Mouse (Mus musculus): ENCODE results near the gene Mia.

Gene Mia

DNA sequence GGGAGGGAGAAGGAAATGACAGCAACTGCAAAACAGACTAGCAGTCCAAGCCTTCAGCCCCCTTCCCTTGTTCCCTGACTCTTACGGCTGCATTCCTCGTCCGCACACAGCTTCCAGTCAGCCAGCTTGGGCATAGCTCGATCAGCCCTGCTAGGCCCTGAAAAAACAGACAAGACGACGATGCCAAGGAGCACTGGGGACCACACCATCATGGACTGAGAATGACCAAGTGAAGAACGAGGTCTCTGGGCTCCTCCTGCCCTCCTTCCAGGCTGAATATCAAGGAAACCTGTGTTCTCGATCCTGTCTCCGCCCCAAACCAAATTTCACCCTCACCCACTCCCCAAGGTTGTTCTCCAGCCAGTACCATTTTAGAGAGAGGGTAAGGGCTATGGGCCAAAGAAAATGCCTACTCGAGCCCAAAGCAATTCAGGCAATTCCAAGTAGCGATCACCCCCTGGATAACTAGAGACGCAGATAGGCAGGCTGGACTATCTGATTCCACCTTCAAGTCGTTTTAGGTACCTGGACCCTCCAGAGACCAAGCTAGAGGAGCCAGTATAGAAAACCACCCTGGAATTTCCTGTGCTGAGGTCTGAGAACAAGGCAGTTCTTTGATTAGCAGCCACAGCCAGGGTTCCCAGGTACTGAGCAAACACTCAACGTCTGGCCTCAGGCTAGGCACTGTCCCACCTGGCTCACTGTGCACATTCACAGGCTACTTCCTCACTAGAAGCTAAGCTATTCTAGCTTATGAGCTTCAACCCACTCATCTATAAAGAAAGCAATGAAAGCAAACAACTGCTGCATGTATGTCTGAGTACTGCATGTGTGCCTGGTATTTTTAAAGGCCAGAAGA is at the start of gene Mia, which contains the start of gene Gm21983:
Gene Mia (minus strand): TSS at position 321 of the 859 bp plus-strand sequence.
Gene Gm21983 (minus strand): TSS at position 250 of the 859 bp plus-strand sequence.
- no peak for DNase-seq

DNA sequence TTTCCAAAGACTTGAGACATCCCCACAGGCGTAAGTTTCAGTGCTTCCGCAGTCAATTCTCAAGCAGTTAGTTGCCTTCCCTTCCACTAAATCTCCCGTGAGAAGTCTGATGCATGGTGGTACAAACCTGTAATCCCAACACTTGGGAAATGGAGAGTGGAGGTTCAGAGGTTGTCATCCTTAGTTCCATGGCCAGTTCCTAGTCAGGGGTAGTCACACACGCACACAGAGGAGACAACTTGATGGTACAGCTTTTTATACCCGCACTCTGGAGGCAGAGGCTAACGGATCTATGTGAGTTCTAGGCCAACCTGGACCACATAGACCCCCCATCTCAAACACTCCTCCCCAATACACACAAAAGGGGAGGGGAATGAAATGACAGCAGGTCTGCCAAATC is 47.9 kb upstream of the Mia start:
- no peak for DNase-seq

DNA sequence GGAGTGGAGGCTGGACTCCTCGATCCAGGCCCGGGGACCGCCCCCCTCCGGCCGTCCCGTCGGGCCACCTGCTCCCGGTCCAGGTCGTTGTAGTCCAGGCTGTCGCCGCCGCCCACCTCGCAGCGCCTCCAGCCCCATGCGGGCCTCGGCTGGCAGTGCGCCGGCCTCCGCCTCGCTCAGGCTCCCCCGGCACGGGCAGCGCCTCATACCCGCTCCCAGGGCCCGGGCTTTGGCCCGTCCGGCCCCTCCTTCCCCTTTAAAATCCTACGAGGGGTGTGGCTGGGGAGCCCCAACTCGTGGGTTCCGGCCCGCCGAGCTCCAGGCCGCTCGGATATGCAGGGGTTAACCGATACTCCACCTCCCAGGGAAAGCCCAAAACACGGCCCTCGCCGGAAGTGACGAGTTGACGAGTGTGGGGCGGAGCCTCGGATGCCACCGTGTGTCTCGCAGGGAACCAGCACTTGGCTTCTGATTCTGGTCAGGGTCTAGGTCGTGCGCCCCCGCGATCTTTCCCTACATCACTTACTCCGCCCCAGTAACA is 47.4 kb upstream of the Mia start, which contains the start of gene Itpkc:
Gene Itpkc (minus strand): TSS at position 381 of the 541 bp plus-strand sequence.
- DNase-seq: peak; percentile 94

DNA sequence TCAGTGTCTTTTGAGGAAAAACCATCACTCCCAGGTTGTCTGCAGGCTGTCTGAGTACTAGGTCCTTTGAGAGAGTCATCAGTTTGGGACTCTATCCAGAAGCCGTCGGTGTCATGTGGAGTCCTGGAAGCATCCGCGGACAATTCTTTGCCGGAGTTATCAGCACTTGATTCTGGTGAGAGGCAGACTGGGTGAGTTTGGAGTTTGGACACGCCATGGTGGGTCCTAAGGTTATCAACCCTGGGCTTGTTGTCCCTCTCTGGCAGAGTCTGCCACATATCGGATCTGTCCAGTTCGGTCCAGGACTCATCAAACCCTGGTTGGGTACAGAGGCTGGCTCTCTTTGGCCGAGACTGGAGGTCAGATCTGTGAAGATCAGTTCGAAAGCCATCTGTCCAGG is 46.7 kb upstream of the Mia start:
- DNase-seq: no peak

DNA sequence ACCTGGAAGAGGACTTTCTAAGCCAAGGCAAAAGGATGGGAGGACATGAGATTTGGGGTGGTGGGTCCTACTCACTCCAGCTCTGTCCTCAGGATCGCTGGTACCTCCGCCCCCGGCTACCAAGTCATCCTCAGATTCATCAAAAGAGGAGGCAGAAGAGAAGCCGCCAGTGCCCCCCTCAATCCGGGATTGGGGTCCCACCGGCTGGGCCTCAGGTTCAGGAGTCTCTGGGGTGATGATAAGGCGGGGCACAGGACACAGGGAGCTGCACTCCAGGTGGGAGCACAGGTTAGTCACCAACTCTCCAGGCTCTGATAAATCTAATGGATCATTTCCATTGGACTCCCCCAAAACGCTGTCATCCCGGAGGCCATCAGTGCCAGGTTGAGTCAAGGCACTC is 46.3 kb upstream of the Mia start:
- DNase-seq: no peak

DNA sequence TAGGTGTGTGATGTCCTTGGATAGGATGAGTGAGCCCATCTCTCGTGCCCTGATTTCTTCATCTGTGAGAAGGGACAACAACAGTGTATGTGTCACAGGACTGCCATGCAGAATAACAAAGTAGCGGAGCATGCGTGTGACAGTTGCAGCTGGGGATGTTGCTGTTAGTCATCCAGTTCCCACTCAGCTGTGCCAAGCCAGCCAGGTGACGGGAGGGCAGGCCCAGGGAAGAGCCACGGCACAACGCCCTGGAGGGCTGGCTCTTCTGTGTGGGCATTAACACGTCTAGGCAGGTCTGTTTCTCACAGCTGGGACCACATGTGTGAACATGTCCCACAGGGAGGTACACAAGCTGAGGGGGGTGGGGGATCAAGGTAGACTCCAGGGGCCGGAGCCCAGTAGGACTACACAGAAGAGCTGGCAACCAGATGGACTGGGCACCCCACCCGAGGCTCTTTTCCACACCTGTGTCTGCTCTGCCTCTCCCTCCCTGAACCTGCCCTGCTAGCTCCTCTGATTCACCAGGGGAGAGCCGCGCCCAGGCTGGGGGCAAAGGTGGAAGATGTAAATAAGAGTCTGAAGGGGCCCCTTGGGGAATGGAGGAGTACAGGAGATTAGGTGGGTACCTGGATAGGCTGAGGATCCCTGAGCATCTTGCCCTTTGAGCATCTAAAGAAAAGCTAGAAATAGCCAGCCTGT is 44.1 kb upstream of the Mia start:
- no peak for DNase-seq

DNA sequence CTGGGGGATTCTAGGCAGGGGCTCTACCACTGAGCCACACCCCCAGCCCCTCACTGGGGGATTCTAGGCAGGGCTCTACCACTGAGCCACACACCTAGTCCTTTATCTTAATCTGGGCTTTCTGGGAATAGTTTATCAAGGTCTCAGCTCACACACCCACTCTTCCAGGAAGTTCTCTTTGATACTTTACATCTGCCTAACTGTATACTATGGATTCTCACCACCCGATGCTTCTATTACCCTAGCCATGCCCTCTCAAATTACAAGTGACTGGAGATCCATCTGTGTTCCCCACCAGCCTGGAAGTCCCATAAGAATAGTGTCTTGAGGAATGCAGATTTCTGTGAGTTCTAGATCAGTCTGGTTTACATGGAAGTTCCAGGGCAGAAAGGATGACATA is 41.6 kb upstream of the Mia start:
- no peak for DNase-seq

DNA sequence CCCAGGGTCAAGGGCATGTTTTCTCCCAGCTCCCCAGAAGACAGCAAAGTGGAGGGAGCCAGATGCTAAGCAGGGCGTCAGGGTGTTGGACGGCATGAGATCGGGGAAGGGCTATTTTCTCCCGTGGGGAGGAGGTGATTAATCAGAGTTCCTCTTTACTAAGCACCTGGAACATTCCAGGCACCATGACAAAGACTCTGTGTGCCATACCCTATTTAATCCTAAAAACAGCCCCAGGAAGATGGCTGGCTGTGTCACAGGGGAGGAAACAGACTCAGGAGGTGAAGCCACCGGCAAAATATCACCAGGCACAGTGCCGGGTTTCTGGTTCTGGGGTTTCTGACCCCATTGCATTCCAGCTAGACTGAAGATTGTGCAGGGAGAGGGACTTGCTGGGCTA is 41.0 kb upstream of the Mia start:
- no peak for DNase-seq

DNA sequence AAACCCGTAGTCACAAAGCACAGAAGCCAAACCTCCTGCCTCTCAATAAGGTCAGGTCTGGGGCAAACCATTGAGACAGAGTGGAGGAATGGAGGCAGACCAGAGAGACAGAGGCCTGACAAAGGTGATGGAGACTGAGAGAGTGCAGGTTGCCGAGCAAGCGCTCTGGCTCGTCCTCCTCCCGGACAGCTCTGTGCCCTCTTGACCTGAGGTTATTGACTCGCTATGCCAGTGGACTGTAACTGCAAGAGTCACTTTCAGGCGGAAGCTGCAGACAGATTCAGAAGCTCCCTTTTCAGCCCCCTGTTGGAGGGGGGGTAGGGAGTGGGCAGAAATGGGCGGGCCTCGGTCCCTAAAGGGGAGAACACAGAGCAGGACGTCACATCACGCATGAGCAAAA is 39.0 kb upstream of the Mia start:
- no peak for DNase-seq

DNA sequence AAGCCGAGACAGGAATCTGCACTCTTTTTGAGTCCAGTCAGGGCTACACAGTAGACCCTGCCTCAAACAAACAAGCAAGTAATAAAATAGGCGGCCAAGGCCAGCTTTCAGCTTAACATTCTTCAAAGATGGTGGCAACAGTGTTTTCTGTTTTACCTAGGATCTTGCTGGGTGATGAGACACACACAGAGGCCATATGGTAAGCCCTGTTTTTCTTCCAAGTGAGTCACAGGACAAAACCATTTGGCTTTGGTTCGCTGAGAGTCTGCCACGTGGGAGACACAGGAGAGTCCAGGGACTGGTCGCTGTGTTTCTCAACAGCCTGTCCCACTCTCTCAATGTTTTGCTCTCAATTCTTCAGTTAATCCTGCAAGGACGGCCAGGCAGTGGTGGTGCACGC is 37.6 kb upstream of the Mia start:
- no peak for DNase-seq

DNA sequence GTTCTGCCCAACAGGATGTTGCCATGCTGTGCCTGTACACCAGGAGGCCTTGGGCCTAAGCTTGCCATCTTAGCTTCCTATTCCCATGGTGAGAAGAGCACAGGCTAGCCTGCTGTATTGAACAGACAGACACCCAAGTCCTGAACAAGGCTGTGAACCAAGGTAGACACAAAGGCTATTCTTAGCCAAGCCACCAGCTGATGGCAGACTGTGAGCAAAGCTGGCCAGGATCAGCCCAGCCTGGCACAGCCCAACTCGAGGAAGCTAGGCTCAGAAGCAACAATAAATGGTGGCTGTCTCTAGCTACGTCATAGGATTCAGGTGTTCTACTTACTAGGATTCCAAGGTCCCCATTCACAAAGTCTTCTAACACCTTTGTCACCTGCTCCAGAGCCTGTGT is 31.7 kb upstream of the Mia start:
- no peak for DNase-seq

DNA sequence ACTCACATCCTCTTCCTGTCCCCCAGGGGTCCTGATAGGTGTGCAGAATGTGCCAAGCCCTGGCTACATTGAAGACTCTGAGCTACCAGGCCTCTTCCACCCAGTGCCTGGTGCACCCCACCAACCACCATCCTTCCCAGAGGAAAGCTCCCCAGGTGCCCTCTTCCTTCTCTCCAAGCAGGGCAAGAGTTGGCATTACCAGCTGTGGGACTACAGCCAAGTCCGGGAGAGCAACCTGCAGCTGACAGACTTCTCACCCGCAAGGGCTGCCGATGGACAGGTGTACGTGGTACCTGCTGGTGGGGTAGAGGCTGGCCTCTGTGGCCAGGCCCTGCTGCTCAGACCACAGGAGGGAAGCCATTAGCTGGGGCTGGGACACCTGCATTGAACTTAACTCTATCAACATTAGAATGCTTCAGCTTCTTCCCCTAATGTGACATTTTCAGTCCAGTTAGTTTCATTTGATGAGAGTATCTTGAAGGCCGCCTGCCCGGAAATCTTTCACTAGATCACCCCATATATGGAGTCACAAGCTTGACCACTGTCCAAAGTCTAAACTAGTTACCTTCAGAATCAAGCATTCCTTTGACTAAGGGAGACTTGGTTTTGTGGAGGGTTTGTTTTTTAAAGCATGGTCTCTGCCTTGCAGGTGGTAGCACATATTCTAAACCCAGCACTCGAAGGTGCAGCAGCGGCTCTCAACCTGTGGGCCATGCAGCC is 22.9 kb upstream of the Mia start:
- DNase-seq: no peak

DNA sequence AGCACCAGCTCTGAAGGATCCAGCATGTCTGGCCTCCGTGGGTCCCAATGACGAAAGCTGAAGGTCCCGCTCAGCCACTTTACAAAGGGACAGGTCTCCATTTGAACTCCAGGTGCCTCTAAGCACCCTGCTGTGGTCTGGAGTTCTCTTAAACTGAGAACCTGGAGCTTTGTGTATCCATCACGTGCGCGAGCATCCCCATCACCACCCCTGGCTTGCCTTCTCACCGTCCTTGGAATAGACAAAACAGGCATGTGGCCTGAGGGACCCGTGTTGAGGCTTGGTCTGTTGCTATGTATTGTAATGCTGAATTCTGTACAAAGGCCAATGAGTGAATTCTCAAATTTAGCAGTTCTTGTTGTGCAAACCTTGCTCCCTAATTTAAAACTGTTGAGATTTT is 17.8 kb upstream of the Mia start:
- DNase-seq: no peak

DNA sequence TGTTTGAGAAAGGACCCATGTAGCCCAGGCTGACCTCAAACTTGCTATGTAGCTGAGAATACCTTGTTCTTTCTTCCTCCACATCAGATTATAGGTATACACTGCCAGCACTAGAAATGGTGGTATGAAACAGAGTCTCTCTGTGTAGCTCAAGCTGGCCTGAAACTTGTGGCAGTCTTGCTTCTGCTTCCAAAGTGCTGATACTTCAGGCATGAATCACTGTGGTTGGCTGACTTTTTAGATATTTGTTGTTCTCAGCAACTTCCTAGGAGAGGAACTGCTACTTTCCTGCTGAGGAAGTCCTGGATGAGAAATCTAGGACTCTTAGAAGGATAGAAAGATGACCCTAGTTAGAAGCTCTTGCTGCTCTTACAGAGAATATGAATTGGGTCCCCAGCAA is 17.4 kb upstream of the Mia start:
- DNase-seq: no peak

DNA sequence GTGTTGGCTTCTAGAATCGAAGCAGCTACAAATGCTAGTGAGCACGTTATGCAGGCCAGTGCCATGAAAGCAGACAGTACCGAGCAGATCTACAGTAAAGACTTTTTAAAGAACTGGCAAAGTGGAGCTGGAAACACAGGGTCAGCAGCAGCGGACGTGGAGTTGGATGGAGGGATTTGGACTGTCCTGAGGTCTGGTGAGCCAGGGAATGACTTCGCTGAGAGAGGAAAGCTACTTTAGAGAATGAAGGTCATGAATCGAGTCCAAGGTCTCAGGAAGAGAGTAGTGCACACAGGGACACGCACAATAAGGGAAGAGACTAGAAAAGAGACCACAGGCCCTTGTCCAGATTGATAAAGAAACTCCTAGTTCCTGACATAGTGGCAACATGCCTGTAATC is 16.7 kb upstream of the Mia start:
- no peak for DNase-seq

DNA sequence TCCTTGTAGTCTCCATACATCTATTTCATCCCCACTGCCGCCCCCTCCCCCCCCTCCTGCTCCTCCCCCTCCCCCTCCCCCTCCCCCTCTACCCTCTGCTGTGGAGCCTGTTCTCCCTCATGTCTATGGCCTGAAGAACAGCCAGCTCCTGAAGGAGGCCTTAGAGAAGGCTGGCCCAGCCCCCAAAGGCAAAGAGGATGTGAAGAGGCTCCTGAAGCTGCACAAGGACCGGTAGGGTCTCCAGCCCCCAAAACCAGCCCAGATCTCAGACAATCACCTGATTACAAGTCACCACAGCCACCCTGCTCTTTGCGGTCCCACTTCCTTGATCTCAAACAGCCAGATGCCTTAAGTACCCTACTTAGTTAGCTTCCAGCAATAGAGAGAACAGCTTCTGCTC is 16.2 kb upstream of the Mia start:
- DNase-seq: no peak

DNA sequence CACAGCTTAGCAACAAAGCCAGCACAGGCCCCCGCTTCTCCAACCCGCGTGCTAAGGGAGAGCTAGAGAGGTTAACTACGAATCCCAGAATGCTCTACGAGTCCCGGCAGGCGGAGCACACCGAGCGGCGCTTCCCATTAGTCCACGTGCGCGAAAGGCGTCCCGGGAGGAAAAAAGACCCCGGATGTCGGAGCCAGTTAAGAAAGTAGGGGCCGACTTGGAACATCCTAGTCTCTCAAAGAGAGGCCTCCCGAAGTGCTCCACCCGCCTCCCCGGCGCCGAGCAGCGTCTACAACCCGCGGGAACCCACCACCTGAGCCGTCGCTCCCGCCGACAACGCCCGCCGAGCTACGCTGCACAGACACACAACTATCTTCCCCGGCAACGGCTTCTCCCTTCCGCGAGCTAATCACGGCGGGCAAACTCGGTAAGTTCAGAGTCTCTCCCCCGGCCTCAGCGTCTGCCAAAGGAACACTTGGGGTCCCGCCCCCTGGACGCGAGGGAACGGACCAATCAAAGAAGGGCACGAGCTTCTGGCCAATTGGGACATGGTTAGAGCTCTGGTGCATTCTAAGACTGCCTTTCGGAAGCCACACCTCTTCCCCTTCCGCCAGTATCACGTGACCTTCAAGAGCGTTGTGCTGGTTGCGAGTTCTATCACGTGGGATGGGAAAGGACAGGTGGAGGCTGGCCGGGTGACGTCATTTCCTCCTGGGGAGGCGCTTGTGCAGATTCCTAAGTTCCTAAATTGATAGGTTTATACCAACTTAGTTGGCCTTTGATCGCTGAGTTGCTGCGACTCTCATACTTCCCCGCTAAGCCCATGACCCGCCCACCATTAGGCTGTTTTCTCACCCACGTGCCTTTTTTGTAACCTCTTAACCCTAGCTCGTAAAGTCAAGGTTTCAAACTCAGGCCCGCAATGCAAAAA is 15.0 kb upstream of the Mia start, which contains the start of the genes BC024978 and Snrpa:
Gene BC024978 (plus strand): TSS at position 101 of the 931 bp plus-strand sequence.
Gene Snrpa (minus strand): TSS at position 591 of the 931 bp plus-strand sequence.
- peak; percentile 95 for DNase-seq

DNA sequence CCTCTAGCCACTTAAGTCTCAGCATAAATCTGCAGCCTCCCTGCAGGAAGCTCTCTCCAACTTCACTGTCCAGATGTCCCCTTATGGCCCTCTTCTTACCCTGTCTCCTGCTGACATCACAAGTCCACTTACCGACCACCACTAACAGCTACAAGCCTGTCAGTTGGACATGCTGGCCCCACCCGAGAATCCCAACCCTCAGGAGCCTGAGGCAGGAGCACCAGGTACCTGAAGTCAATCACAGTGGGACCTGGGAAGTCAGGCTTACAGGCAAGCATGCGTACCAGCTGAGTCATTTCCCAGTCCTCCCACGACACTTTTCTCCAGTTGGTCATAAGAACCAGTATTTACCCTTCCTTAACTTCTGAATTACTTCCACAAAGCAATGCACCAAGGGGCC is 12.8 kb upstream of the Mia start:
- DNase-seq: no peak

DNA sequence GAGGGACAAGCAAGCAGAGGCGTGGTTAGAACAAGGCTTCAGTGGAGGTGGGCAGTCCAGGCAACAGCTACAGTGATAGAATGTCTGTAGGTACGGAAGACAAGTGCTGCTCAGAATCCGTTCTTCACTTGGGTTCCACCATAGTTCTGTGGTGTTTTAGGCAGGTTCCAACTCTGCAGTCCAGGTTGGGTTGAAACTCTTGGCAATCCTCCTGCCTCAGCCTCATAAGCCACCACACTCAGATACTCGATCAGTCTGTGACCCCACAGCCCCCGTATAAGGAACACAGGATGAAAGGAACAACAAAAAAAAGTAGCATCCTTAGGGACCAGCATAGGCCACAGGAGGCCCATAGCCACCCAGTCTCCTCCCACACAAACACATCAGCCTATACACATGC is 11.5 kb upstream of the Mia start:
- no peak for DNase-seq

DNA sequence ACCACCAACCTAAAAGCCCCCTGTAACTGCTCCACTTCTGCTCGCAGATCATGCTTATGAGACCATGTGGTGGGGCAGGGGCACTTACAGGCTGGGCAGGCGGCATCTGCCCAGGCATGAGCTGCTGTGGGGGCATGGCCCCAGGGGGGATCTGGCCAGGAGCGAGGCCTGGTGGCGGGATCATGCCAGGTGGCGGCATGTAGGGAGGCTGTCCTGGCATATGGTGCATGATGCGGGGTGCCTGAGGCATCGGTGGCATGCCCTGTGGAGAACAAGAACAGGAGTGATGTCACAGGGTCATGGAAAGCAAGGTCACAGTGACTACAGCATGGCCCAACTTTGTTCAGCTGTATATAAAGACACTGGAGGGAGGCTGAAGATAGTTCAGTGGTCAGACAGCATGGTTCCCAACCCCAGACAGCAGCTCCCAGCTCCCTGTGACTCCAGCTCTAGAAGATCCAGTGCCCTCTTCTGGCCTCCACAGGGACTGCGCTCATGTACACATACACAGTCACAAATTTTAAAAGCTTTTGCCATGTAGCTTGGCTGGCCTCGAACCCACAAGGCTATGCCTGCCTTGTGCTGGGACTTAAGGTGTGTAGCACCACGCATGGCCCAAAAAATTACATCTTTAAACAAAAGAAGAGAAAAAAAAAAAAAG is 8.4 kb upstream of the Mia start:
- no peak for DNase-seq

DNA sequence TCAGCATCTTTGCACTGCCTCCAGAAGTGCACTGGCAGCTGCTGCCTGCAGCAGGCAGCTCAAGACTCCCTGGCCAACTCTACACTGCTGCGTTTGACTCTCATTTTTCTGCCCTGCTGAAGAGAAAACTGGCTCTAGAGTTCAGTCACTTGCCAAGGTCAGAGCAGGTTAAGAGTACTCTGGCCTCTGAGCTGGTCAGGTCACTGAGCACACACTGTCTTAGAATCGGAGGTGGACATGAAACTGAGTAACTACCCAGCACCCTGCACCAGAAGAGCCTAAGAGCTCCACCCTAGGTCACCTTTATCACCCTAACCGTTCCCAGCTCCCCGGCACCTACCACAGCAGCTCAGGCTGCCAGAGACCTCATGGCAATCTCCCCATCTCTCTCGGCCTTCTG is 5.0 kb upstream of the Mia start:
- no peak for DNase-seq

Measured in right cerebral cortex, postnatal 25 days (tissue).